Mouse (Mus musculus) heart, adult 8-10 months (tissue): ENCODE data around the gene H2al1i. TPM values are rescaled to one million over a fixed set of nuclear protein-coding genes. Genes with fewer than 3 reads are reported as not detected.

Source experiments
- total RNA-seq, 4 experiments: library from RNA; stranded (reverse); gene quantifications; 2 replicates each; pipeline ENCODE4 v1.2.4; 2022

H2al1i gene
- total RNA-seq, 4 experiments from 2014 or later, result not detected

Other genes starting within 250 kb of the H2al1i start
- gene H2al1a, start 25.4 kb upstream of the H2al1i start, total RNA-seq, result not detected
- gene H2al1b, start 22.2 kb upstream of the H2al1i start, total RNA-seq, result not detected
- not detected for gene H2al1c, start 19.0 kb upstream of the H2al1i start, total RNA-seq
- gene H2al1d, start 15.8 kb upstream of the H2al1i start, total RNA-seq, result not detected
- not detected for gene H2al1e, start 12.7 kb upstream of the H2al1i start, total RNA-seq
- not detected for gene H2al1f, start 9.5 kb upstream of the H2al1i start, total RNA-seq
- gene H2al1g, start 6.4 kb upstream of the H2al1i start, total RNA-seq, result not detected
- not detected for gene H2al1h, start 3.2 kb upstream of the H2al1i start, total RNA-seq
- gene H2al1j, start 3.2 kb downstream of the H2al1i start, total RNA-seq, result not detected